Mouse (Mus musculus): ENCODE measurements around the gene Pex16. TPM values are rescaled to one million over a fixed set of nuclear protein-coding genes. Genes with fewer than 3 reads are reported as not detected.

The Pex16 gene
- total and polyA plus RNA-seq, 3 experiments, result 41.9 to 52.5 TPM; not detected in 1

- Histone ChIP-seq H3K79me2 (ENCODE audit: control insufficient read depth, insufficient read depth, low read length, poor library complexity) (peaks cover 5% of the 10 kb centered on the region), H3K9me3 (replicated peaks; ENCODE audit: insufficient read depth, low read length) (no peaks in the 10 kb centered on the region), H3K36me3 (ENCODE audit: control insufficient read depth in 1 of 2, insufficient read depth in 2 of 2, low read length in 2 of 2) (no peaks in the 10 kb centered on the region), H3K27ac (ENCODE audit: control insufficient read depth, low read depth, low read length) (no peak overlapping the region), H3K27me3 (ENCODE audit: control insufficient read depth in 1 of 2, insufficient read depth in 2 of 2, low read length in 2 of 2) (no peaks in the 10 kb centered on the region), H3K4me3 (ENCODE audit: control insufficient read depth in 1 of 2, insufficient read depth in 1 of 2, low read depth in 2 of 2, low read length in 2 of 2) (no peak overlapping the region), H3K9ac (ENCODE audit: control insufficient read depth, low read depth, low read length, poor library complexity, severe bottlenecking) (no peak overlapping the region), H3K4me1 (ENCODE audit: control insufficient read depth in 1 of 2, insufficient read depth in 2 of 2, low read length in 2 of 2) (peaks cover 0 to 7% of the 10 kb centered on the region in 2 experiments; a peak in 2 of 4 replicates)
- DNase-seq (ENCODE audit: low read depth, low spot score), result no peak
- TF ChIP-seq ETS1 (IDR thresholded peaks at IDR 0.05; ENCODE audit: low read depth, low read length), result no peak
- TF ChIP-seq MAZ (IDR thresholded peaks at IDR 0.05; ENCODE audit: low read depth, low read length), result no peak
- no peak for TF ChIP-seq SMC3 (IDR thresholded peaks at IDR 0.05; ENCODE audit: low read depth, low read length)
Observed at GRCm38 (mm10) chr2:92370821-92371805, 3.4 kb upstream of the Pex16 start.

GRCm38 (mm10) chr2:92371971-92372690 lies 2.3 kb upstream of the Pex16 start:
- H3K27ac ChIP-seq (ENCODE audit: control insufficient read depth, low read depth, low read length), result no peak overlapping the region
- H3K4me1 ChIP-seq (ENCODE audit: control insufficient read depth in 1 of 2, insufficient read depth in 2 of 2, low read length in 2 of 2), result peaks cover 0 to 12% of the 10 kb centered on the region in 2 experiments; a peak in 2 of 4 replicates
- no peak for DNase-seq (ENCODE audit: low read depth, low spot score)
- H3K36me3 ChIP-seq (ENCODE audit: control insufficient read depth in 1 of 2, insufficient read depth in 2 of 2, low read length in 2 of 2), result no peaks in the 10 kb centered on the region
- no peak overlapping the region for H3K4me3 ChIP-seq (ENCODE audit: control insufficient read depth in 1 of 2, insufficient read depth in 1 of 2, low read depth in 2 of 2, low read length in 2 of 2)
- no peaks in the 10 kb centered on the region for H3K27me3 ChIP-seq (ENCODE audit: control insufficient read depth in 1 of 2, insufficient read depth in 2 of 2, low read length in 2 of 2)
- H3K79me2 ChIP-seq (ENCODE audit: control insufficient read depth, insufficient read depth, low read length, poor library complexity), result peaks cover 5% of the 10 kb centered on the region
- no peak overlapping the region for H3K9ac ChIP-seq (ENCODE audit: control insufficient read depth, low read depth, low read length, poor library complexity, severe bottlenecking)
- no peaks in the 10 kb centered on the region for H3K9me3 ChIP-seq (replicated peaks; ENCODE audit: insufficient read depth, low read length)
- no peak for TF ChIP-seq RAD21 (IDR thresholded peaks at IDR 0.05; ENCODE audit: low read depth, low read length)
- no peak for TF ChIP-seq CHD2 (IDR thresholded peaks at IDR 0.05; ENCODE audit: low read length)
- TF ChIP-seq MYC (IDR thresholded peaks at IDR 0.05; ENCODE audit: low read depth, low read length), result no peak
- TF ChIP-seq ZKSCAN1 (IDR thresholded peaks at IDR 0.05; ENCODE audit: low read depth, low read length), result no peak
- TF ChIP-seq USF2 (IDR thresholded peaks at IDR 0.05; ENCODE audit: borderline replicate concordance in 1 of 2, insufficient read depth in 1 of 2, low read depth in 1 of 2, low read length in 2 of 2), result no peak
- no peak for TF ChIP-seq MYB (IDR thresholded peaks at IDR 0.05; ENCODE audit: low read depth, low read length)
- TF ChIP-seq SMC3 (IDR thresholded peaks at IDR 0.05; ENCODE audit: low read depth, low read length), result no peak
- no peak for TF ChIP-seq HCFC1 (IDR thresholded peaks at IDR 0.05; ENCODE audit: low read depth, low read length)
- no peak for TF ChIP-seq POLR2AphosphoS5 (IDR thresholded peaks at IDR 0.05; ENCODE audit: borderline replicate concordance, low read depth, low read length)

Measured in MEL (cell line).